Mouse (Mus musculus): ENCODE results near the gene Nudt6.

GRCm38 (mm10) chr3:37383096-37383765 is 36.8 kb downstream of the Nudt6 start:
- no peak for TF ChIP-seq CTCF (IDR thresholded peaks at IDR 0.05; ENCODE audit: borderline replicate concordance, insufficient read depth, low read depth, low read length)
- TF ChIP-seq POLR2A (IDR thresholded peaks at IDR 0.05; ENCODE audit: borderline replicate concordance, insufficient read depth, low read length) = no peak
